Mouse (Mus musculus) intestine, postnatal 0 days (tissue): ENCODE results near the gene Stat1. TPM values are rescaled to one million over a fixed set of nuclear protein-coding genes. Genes with fewer than 3 reads are reported as not detected.

Experiments
- ATAC-seq: fragments of 200-750 bp; cut with Nextera tagmentation; 2 replicates; pipeline ENCODE4 v1.8.0; 2017; ENCODE audit warnings: mild to moderate bottlenecking, moderate TSS enrichment, moderate library complexity
- H3K27ac ChIP-seq: fragments of 300-500 bp; sonication (generic); 2 replicates; pipeline ENCODE4 v1.5.1; 2014; ENCODE audit warnings: mild to moderate bottlenecking, low read depth, low read length, moderate library complexity
- H3K27me3 ChIP-seq: fragments of 300-500 bp; sonication (generic); replicated peaks from 2 replicates; pipeline ENCODE4 v1.6.1; 2014; ENCODE audit warnings: low read length, mixed read lengths; ENCODE audit not compliant: control insufficient read depth, insufficient read depth
- H3K36me3 ChIP-seq: fragments of 300-500 bp; sonication (generic); 2 replicates; pipeline ENCODE4 v1.6.1; 2014; ENCODE audit warnings: mild to moderate bottlenecking, moderate library complexity; ENCODE audit not compliant: control insufficient read depth, insufficient read depth
- H3K4me1 ChIP-seq: fragments of 300-500 bp; sonication (generic); replicated peaks from 2 replicates; pipeline ENCODE4 v1.6.1; 2014; ENCODE audit warnings: antibody characterized with exemption, low read length, mixed read lengths; ENCODE audit not compliant: control insufficient read depth, insufficient read depth
- H3K4me2 ChIP-seq: fragments of 300-500 bp; sonication (generic); replicated peaks from 2 replicates; pipeline ENCODE4 v1.6.1; 2014; ENCODE audit warnings: low read depth, mild to moderate bottlenecking, moderate library complexity
- H3K4me3 ChIP-seq: fragments of 300-500 bp; sonication (generic); 2 replicates; pipeline ENCODE4 v1.5.1; 2014; ENCODE audit warnings: low read depth, low read length
- H3K9ac ChIP-seq: fragments of 300-500 bp; sonication (generic); 2 replicates; pipeline ENCODE4 v1.6.1; 2014; ENCODE audit warnings: mild to moderate bottlenecking, low read depth, low read length
- H3K9me3 ChIP-seq: fragments of 300-500 bp; sonication (generic); 2 replicates; pipeline ENCODE4 v1.6.1; 2016; ENCODE audit warnings: mixed run types; ENCODE audit not compliant: control insufficient read depth
- CTCF ChIP-seq: sonication (generic); IDR thresholded peaks from 2 replicates; pipeline ENCODE4 v1.5.1; 2016; ENCODE audit warnings: low read depth, mild to moderate bottlenecking, control low read depth, antibody characterized with exemption, moderate library complexity
- WGBS: fragments of 180-500 bp; shearing (Covaris S2); extraction: QIAGEN DNeasy Blood & Tissue Kit; methylation state at CpG from one replicate; pipeline ENCODE4 v1.1.7; 2014; 5-methylcytosine and 5-hydroxymethylcytosine counted together
- polyA plus RNA-seq: library from polyadenylated mRNA; unstranded; fragments of >200 nt; fragmentation: Nextera tagmentation; extraction: Ambion mirVana; gene quantifications from 2 replicates; pipeline ENCODE4 v1.2.1, GENCODE M21; 2015

Stat1 gene
- polyA plus RNA-seq, 1 experiment from 2014 or later, result 62.6 TPM

DNA sequence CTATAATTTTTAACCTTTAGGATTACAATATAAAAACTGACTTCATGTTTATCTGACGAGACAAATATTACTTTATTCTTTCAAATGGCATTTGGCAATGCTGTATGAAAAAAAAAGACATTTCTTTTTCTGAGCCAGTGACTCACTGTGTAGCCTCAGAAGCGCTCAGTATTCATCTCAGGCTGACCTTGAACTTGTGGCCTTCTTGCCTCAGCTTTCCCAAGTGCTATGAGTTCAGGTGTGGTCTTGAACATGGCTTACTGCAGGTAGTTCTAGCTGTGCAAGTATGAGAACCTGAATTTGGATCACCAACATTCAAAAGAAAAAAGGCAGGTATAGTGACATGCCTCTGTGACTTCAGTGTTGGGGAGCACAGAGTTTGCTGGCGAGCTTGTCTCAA is 1.8 kb downstream of the Stat1 start:
- H3K9me3 ChIP-seq, result no peaks in the 10 kb centered on the region
- H3K27me3 ChIP-seq, result no peaks in the 10 kb centered on the region
- no peak overlapping the region for H3K27ac ChIP-seq
- no peak for ATAC-seq
- WGBS, result 85% methylated on average over 3 of the region's 3 CpGs
- peak overlapping the region; percentile 81 for H3K4me2 ChIP-seq
- no peak overlapping the region for H3K9ac ChIP-seq
- peaks cover 36% of the 10 kb centered on the region for H3K36me3 ChIP-seq
- H3K4me3 ChIP-seq, result no peak overlapping the region
- TF ChIP-seq CTCF, result no peak
- 0 out of 2 replicates have a peak, but pooled peaks cover 4% of the 10 kb centered on the region for H3K4me1 ChIP-seq

DNA sequence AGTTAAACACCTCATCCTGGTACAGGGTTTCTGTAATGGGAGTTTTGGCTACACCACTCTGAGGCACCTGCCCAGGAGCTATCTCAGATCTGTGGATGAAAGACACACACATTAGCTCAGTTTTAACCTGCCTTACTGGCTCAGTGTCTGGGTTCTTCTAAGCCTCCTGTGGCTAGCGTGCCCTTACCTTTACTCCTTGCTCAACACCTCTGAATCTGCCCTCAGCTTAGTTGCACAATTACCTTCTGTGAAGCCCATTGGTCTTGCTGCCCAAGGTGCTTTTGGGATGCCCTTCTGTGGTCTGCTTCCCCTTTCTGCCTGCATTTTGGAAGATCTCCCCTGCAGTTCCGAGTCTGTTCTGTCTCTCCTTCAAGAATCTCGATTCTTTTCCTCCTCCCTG is 5.6 kb downstream of the Stat1 start:
- ATAC-seq, result no peak
- no peak for TF ChIP-seq CTCF
- Histone ChIP-seq H3K9me3 (no peaks in the 10 kb centered on the region), H3K36me3 (peaks cover 63% of the 10 kb centered on the region), H3K9ac (no peak overlapping the region), H3K27me3 (no peaks in the 10 kb centered on the region), H3K4me1 (0 out of 2 replicates have a peak, but pooled peaks cover 4% of the 10 kb centered on the region), H3K4me2 (no peak overlapping the region), H3K4me3 (no peak overlapping the region), H3K27ac (no peak overlapping the region)
- 72% methylated on average over 3 of the region's 3 CpGs for WGBS

DNA sequence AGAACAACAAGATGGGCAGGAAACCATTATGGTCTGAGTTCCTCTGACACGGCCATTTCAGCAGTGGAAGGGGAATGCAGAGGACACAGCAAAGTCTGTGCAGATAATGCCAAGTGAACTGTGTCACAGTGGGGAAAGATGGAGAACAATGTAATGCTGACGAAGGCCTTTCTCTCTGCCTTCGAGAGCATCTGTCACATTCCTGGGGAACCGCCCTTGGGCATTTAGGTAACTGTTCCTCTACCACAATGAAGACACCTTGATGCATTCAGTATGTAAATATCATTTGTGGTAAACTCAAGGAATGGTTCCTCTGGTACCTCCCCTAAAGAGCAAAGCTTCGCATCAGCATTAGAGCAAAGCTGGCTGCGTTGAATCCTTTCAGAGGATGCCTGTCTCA is 8.1 kb downstream of the Stat1 start:
- Histone ChIP-seq H3K27ac (no peak overlapping the region), H3K9me3 (no peaks in the 10 kb centered on the region), H3K4me2 (no peak overlapping the region), H3K4me1 (no peaks in the 10 kb centered on the region), H3K27me3 (no peaks in the 10 kb centered on the region), H3K36me3 (peaks cover 82% of the 10 kb centered on the region), H3K9ac (no peak overlapping the region), H3K4me3 (no peak overlapping the region)
- TF ChIP-seq CTCF, result no peak
- no peak for ATAC-seq
- 93% methylated on average over 6 of the region's 6 CpGs for WGBS

DNA sequence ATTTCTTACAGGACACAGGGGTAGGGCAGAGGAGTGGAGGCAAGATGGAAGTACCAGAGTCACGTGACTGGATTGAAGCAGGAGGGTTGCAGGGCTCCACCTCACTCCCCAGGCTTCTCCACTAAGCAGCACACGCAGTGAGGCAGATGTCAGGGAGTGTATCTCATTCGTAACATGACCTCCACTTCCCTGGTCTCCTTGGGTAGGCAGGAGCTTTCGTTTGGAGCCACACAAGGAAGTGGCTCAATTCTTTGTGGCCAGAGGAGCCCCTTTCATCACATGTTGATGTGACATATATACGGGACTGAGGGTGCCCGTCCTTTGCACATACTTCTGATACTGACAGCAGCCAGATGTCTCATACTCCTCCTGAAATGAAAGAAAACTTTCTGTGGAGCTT is 10.6 kb downstream of the Stat1 start:
- H3K27ac ChIP-seq, result no peak overlapping the region
- no peak for ATAC-seq
- H3K4me3 ChIP-seq, result no peak overlapping the region
- H3K4me1 ChIP-seq, result no peaks in the 10 kb centered on the region
- WGBS, result 64% methylated on average over 6 of the region's 6 CpGs
- TF ChIP-seq CTCF, result no peak
- H3K9ac ChIP-seq, result no peak overlapping the region
- no peak overlapping the region for H3K4me2 ChIP-seq
- H3K9me3 ChIP-seq, result no peaks in the 10 kb centered on the region
- H3K36me3 ChIP-seq, result peaks cover 83% of the 10 kb centered on the region
- no peaks in the 10 kb centered on the region for H3K27me3 ChIP-seq

DNA sequence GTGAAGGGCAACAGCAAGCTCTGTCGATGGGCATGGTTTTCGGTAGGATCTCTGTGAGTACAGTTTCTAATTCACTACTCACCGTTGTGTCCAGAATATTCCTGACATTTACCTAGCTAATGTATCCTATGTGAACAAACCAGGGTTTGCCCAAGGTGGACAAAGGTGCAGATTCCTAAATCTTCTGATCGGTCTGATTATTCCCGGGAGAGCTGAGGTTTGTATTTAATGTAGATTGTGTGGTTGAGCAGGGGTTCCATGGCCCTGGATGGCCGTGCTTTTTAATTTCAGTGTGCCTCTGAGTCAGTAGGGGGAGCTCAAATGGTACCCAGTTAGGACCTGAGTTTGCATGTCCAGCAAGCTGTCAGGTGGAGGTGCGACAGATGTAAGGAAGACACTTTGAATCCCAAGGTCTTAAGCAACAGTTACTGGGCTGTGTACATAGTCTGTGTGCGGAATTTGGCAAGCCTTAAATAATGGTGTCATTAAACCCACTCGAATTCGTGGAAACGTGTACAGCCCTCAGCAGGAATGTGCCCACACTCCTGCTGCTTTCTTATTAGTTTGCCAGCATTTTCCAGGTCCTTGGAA is 12.6 kb downstream of the Stat1 start:
- WGBS, result 80% methylated on average over 11 of the region's 11 CpGs

DNA sequence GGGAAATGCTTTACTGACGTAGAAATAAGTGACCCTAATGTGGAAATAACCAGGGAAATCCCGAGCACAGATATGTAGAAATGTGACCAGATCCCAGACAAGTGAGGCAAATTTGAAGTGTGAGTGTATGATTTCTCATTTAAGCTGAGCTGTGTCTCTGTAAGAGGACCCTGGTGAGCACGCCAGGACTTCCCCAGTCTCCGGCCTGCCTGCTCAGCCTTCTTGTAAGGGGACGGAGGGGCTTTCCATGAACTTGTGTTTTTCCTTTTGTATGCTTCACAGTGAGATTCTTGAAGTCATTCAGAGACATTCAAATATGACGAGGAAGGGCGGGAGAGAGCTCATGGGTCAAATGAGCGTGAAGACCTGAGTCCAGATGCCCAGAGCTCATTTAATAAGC is 14.0 kb downstream of the Stat1 start:
- Histone ChIP-seq H3K27me3 (no peaks in the 10 kb centered on the region), H3K4me3 (no peak overlapping the region), H3K4me2 (no peak overlapping the region), H3K27ac (no peak overlapping the region), H3K9me3 (no peaks in the 10 kb centered on the region), H3K36me3 (peaks cover 89% of the 10 kb centered on the region), H3K4me1 (no peaks in the 10 kb centered on the region), H3K9ac (no peak overlapping the region)
- WGBS, result 93% methylated on average over 8 of the region's 8 CpGs
- no peak for TF ChIP-seq CTCF
- no peak for ATAC-seq

More for the DNA sequence above, 12.6 kb downstream of the Stat1 start:
- Histone ChIP-seq H3K27ac (no peak overlapping the region), H3K4me1 (no peaks in the 10 kb centered on the region), H3K4me2 (no peak overlapping the region), H3K9ac (no peak overlapping the region), H3K36me3 (peaks cover 83% of the 10 kb centered on the region), H3K27me3 (no peaks in the 10 kb centered on the region), H3K9me3 (no peaks in the 10 kb centered on the region), H3K4me3 (no peak overlapping the region)
- ATAC-seq, result no peak
- peak; percentile 32 for TF ChIP-seq CTCF

DNA sequence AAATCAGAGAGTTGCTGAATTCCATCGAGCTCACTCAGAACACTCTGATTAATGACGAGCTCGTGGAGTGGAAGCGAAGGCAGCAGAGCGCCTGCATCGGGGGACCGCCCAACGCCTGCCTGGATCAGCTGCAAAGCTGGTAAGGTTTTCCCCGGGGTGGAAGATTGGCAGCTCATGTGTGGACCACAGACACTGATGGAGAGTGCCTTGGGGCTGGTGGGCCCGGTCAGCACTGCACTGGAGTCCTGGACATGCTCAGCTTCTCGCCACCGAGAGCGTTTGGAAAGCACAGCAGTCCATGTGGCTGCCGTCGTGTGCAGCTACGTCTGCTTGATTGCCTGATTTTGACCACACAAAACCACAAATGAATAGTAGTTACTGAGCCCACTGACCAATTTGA is 18.1 kb downstream of the Stat1 start:
- TF ChIP-seq CTCF, result no peak
- no peak overlapping the region for H3K4me3 ChIP-seq
- ATAC-seq, result no peak
- no peak overlapping the region for H3K27ac ChIP-seq
- H3K9ac ChIP-seq, result no peak overlapping the region
- WGBS, result 84% methylated on average over 16 of the region's 16 CpGs
- H3K4me2 ChIP-seq, result no peak overlapping the region
- H3K27me3 ChIP-seq, result no peaks in the 10 kb centered on the region
- H3K36me3 ChIP-seq, result peaks cover 92% of the 10 kb centered on the region
- no peaks in the 10 kb centered on the region for H3K9me3 ChIP-seq
- no peaks in the 10 kb centered on the region for H3K4me1 ChIP-seq
